Mouse (Mus musculus) midbrain, embryonic 14.5 days (tissue): ENCODE results near the gene Gm20388. TPM values are rescaled to one million over a fixed set of nuclear protein-coding genes. Genes with fewer than 3 reads are reported as not detected.
"Not testable (repeated sequence)": the region's sequence is repeated elsewhere in the genome, so short reads cannot be mapped to it uniquely, and the experiment has no call there.

Experiments
- ATAC-seq: fragments of 200-750 bp; cut with Nextera tagmentation; 2 replicates; pipeline ENCODE4 v1.8.0; 2017; ENCODE audit warnings: moderate number of reproducible peaks, moderate library complexity; ENCODE audit not compliant: low FRiP score, low TSS enrichment
- DNase-seq: peaks from one replicate; pipeline ENCODE4 v3.0.0-alpha.2; 2015
- H3K27ac ChIP-seq: fragments of 300-500 bp; sonication (generic); replicated peaks from 2 replicates; pipeline ENCODE4 v1.5.1; 2014; ENCODE audit warnings: mild to moderate bottlenecking, low read depth, low read length, moderate library complexity
- H3K27me3 ChIP-seq: fragments of 300-500 bp; sonication (generic); 2 replicates; pipeline ENCODE4 v1.6.1; 2014; ENCODE audit warnings: low read length, control low read depth, mixed read lengths; ENCODE audit not compliant: control insufficient read depth, insufficient read depth
- H3K36me3 ChIP-seq: fragments of 300-500 bp; sonication (generic); 2 replicates; pipeline ENCODE4 v1.6.1; 2014; ENCODE audit warnings: low read length, control low read depth; ENCODE audit not compliant: control insufficient read depth, insufficient read depth
- H3K4me1 ChIP-seq: fragments of 300-500 bp; sonication (generic); 2 replicates; pipeline ENCODE4 v1.6.1; 2014; ENCODE audit warnings: mild to moderate bottlenecking, antibody characterized with exemption, low read length, control low read depth; ENCODE audit not compliant: control insufficient read depth, insufficient read depth
- H3K4me2 ChIP-seq: fragments of 300-500 bp; sonication (generic); 2 replicates; pipeline ENCODE4 v1.6.1; 2014; ENCODE audit warnings: mild to moderate bottlenecking, low read length, moderate library complexity
- H3K4me3 ChIP-seq: fragments of 300-500 bp; sonication (generic); replicated peaks from 2 replicates; pipeline ENCODE4 v1.5.1; 2014; ENCODE audit warnings: low read depth, low read length
- H3K9ac ChIP-seq: fragments of 300-500 bp; sonication (generic); replicated peaks from 2 replicates; pipeline ENCODE4 v1.6.1; 2014; ENCODE audit warnings: mild to moderate bottlenecking, low read length, moderate library complexity
- H3K9me3 ChIP-seq: fragments of 300-500 bp; sonication (generic); 2 replicates; pipeline ENCODE4 v1.6.1; 2016; ENCODE audit warnings: low read length, control low read depth, mixed read lengths; ENCODE audit not compliant: control insufficient read depth
- WGBS: fragments of 180-500 bp; shearing (Covaris S2); extraction: QIAGEN DNeasy Blood & Tissue Kit; methylation state at CpG from one replicate; pipeline ENCODE4 v1.1.7; 2014; 5-methylcytosine and 5-hydroxymethylcytosine counted together
- polyA plus RNA-seq: library from polyadenylated mRNA; unstranded; fragments of >200 nt; fragmentation: Nextera tagmentation; extraction: Ambion mirVana; gene quantifications from 2 replicates; pipeline ENCODE4 v1.2.1, GENCODE M21; 2014

The Gm20388 gene
- polyA plus RNA-seq, 1 experiment from 2014 or later: 4.1 TPM

- Histone ChIP-seq H3K36me3 (peaks cover 26% of the 10 kb centered on the region), H3K4me1 (peaks cover 21% of the 10 kb centered on the region)
- ATAC-seq, H3K4me3 ChIP-seq, H3K4me2 ChIP-seq, DNase-seq, H3K9me3 ChIP-seq, H3K27me3 ChIP-seq, H3K27ac ChIP-seq, H3K9ac ChIP-seq: not testable (repeated sequence)
- 13% methylated on average over 4 of the region's 4 CpGs for WGBS
These were observed 2662.5 kb downstream of the Gm20388 start for GRCm38 (mm10) chr8:122573176-122573575.

GRCm38 (mm10) chr8:122573577-122573976 lies 2662.9 kb downstream of the Gm20388 start:
- Histone ChIP-seq H3K4me2 (no peak overlapping the region), H3K27me3 (no peaks in the 10 kb centered on the region), H3K4me1 (peaks cover 21% of the 10 kb centered on the region), H3K4me3 (no peak overlapping the region), H3K36me3 (peaks cover 26% of the 10 kb centered on the region), H3K9me3 (no peaks in the 10 kb centered on the region), H3K9ac (no peak overlapping the region), H3K27ac (no peak overlapping the region)
- DNase-seq: no peak
- ATAC-seq: no peak
- 46% methylated on average over 9 of the region's 9 CpGs for whole genome bisulfite sequencing

- ATAC-seq (no peak), DNase-seq (no peak)
- no peak overlapping the region for H3K4me3 ChIP-seq
- H3K27ac ChIP-seq: no peak overlapping the region
- H3K27me3 ChIP-seq: no peaks in the 10 kb centered on the region
- H3K4me2 ChIP-seq: no peak overlapping the region
- no peak overlapping the region for H3K9ac ChIP-seq
- H3K4me1 ChIP-seq: peaks cover 21% of the 10 kb centered on the region
- WGBS: 69% methylated on average over 3 of the region's 3 CpGs
- no peaks in the 10 kb centered on the region for H3K9me3 ChIP-seq
- H3K36me3 ChIP-seq: peaks cover 26% of the 10 kb centered on the region
These were observed 2663.6 kb downstream of the Gm20388 start for GRCm38 (mm10) chr8:122574264-122574663.

DNA sequence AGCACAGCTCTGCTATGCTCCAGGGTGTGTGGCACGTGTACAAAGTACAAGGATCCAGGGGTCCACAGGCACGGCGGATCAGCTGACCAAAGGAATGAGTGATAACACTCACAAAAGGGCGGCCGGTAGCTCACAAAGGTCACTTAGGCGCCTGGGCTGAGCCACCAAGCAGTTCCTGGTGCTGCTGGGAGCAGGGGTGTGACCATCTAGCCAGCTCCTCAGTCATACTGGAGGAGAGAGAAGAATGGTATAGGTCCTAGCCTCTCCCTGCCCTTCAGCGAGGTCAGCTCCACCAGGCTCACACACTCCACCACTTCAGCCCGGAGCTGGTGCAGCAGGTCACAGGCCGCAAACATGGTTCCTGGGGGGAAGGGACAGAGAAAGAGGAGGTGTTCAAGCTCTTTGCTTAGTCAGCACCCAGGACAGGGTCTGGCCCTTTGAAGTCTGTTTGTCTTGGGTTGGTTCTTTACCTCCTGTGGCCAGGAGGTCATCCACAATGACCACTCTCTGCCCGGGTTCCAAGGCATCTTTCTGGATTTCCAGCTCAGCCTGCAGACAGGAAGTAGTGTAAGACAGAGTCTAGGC lies 2664.1 kb downstream of the Gm20388 start:
- H3K4me3 ChIP-seq: no peak overlapping the region
- no peak overlapping the region for H3K4me2 ChIP-seq
- ATAC-seq: no peak
- H3K4me1 ChIP-seq: peaks cover 21% of the 10 kb centered on the region
- H3K9ac ChIP-seq: no peak overlapping the region
- no peaks in the 10 kb centered on the region for H3K27me3 ChIP-seq
- no peak overlapping the region for H3K27ac ChIP-seq
- H3K36me3 ChIP-seq: peaks cover 26% of the 10 kb centered on the region
- 63% methylated on average over 10 of the region's 10 CpGs for WGBS
- H3K9me3 ChIP-seq: no peaks in the 10 kb centered on the region
- DNase-seq: no peak

- WGBS: 71% methylated on average over 8 of the region's 8 CpGs
- Histone ChIP-seq H3K36me3 (peaks cover 23% of the 10 kb centered on the region), H3K4me1 (peaks cover 21% of the 10 kb centered on the region), H3K4me2 (peak overlapping the region; percentile 88), H3K4me3 (no peak overlapping the region), H3K27ac (no peak overlapping the region), H3K9me3 (no peaks in the 10 kb centered on the region), H3K9ac (peak overlapping the region; percentile 80; the same call in 1 of the 2 replicates), H3K27me3 (no peaks in the 10 kb centered on the region)
- DNase-seq (no peak), ATAC-seq (no peak)
These were observed 2664.6 kb downstream of the Gm20388 start for GRCm38 (mm10) chr8:122575286-122575685.

DNA sequence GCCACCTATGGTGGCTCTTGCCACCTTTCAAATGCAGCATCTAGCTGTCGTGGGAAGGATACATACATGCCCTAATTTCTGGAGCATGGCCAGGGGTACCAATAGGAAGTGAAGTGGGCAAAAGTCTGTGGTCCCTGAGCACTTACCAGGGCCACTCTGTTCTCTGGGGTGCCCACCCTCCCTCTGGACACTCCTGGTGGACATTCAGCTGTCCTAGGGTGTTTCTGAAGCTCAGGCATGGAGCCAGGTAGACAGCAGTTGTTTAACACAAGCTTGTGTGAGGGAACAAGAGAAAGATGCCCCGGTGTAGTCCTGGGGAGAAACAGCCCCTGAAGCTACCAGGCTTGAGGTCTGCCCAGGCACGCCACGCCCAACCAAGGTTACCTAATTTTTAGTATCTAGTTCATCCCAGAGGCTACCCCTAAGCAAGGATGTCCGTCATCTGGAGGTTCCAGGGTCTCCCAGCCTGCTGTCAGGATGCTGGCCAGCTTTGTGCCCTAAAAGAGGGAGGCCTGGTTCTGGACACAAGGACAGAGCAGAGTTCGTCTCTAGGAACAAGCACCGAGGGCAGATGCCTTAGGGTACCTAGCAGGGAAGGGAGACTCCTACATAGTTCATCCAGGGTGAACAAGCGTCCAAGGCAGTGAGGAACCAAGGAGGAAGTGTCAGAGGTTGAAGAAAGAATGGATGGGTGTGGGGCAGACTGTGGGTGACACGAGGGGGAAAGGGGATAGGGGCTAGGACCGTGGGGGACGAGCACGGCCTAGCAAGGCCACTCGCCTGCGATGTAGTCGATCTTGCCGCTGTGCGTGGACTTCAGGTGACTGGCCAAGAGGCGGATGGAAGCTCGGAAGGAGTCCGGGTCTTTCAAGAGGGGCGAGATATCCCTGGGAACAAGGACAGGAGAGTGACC lies 2665.3 kb downstream of the Gm20388 start:
- Histone ChIP-seq H3K27me3 (no peaks in the 10 kb centered on the region), H3K4me1 (peaks cover 21% of the 10 kb centered on the region), H3K4me3 (peak overlapping the region; percentile 57), H3K4me2 (peak overlapping the region; percentile 88), H3K27ac (peak overlapping the region; percentile 66), H3K36me3 (peaks cover 19% of the 10 kb centered on the region), H3K9ac (peak overlapping the region; percentile 80), H3K9me3 (no peaks in the 10 kb centered on the region)
- ATAC-seq (no peak; the same call in 1 of the 2 replicates), DNase-seq (peak; percentile 16)
- 22% methylated on average over 21 of the region's 21 CpGs for WGBS

DNA sequence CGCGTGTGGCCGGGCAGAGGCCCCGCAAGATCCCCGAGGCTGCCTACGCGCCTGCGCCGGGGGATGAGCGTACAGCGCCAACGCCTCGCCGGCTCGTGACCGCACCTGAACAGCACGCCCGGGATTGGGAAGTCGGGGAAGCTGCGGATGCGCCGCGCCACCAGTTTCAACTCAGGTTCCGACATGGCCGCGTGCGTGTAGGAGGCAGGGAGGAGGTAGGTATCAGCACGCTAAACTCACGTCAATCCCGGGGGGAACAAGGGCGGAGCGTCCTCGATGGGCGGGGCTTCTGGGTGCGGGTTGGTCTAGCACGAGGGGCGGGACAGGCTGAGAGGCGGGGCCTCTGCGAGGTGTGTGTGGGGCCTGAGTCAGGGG lies 2666.0 kb downstream of the Gm20388 start, which contains the start of gene Aprt:
Gene Aprt, minus strand, starts transcription at position 262 of the 375 bp plus-strand sequence.
- H3K27ac ChIP-seq: peak within 1 kb of the TSS; percentile 66
- H3K36me3 ChIP-seq: peaks cover 12% of the 10 kb centered on the region; the same call in 1 of the 2 replicates
- DNase-seq: peak; percentile 95
- peak within 1 kb of the TSS; percentile 88 for H3K4me2 ChIP-seq
- no peaks in the 10 kb centered on the region for H3K27me3 ChIP-seq
- H3K4me3 ChIP-seq: peak within 1 kb of the TSS; percentile 57
- H3K9me3 ChIP-seq: no peaks in the 10 kb centered on the region
- peak within 1 kb of the TSS; percentile 80 for H3K9ac ChIP-seq
- under 1% methylated on average over 39 of the region's 39 CpGs for WGBS
- peaks cover 21% of the 10 kb centered on the region for H3K4me1 ChIP-seq
- peak; percentile 89 for ATAC-seq

GRCm38 (mm10) chr8:122577116-122577515 lies 2666.5 kb downstream of the Gm20388 start:
- ATAC-seq: peak; percentile 15; the same call in 1 of the 2 replicates
- Histone ChIP-seq H3K36me3 (peaks cover 8% of the 10 kb centered on the region; the same call in 1 of the 2 replicates), H3K4me1 (peaks cover 21% of the 10 kb centered on the region), H3K27me3 (no peaks in the 10 kb centered on the region), H3K9me3 (no peaks in the 10 kb centered on the region), H3K4me3 (peak overlapping the region; percentile 57), H3K27ac (0 out of 2 replicates have a peak overlapping the region, but pooled peaks have one; percentile 13), H3K4me2 (peak overlapping the region; percentile 88), H3K9ac (peak overlapping the region; percentile 80)
- DNase-seq: no peak
- 47% methylated on average over 10 of the region's 10 CpGs for WGBS
